ENCODE assay signal across 8 mouse cellular contexts in genomic region chr4:138597904-138598347, GRCm38 (mm10).
DNase-seq lines count a peak whose midpoint lies in the region; ATAC-seq lines count a peak whose summit lies in the region.

No protein-coding gene starts in this region.

- ATAC-seq in frontal cortex, adult (ENCODE audit: low TSS enrichment) = peak; percentile 87

- DNase-seq in frontal cortex, postnatal 25 days (ENCODE audit: low spot score in 2 of 2) = no peak
- peak; percentile 55 for DNase-seq in ES-CJ7 (ENCODE audit: low read depth, low spot score)
- DNase-seq in embryo, embryonic 11.5 days (ENCODE audit: low read depth, low spot score) = peak; percentile 36
- DNase-seq in hindlimb bud, embryonic 11.5 days (ENCODE audit: extremely low spot score, low read depth, low spot score) = peak; percentile 26
- DNase-seq in mesoderm, embryonic 11.5 days (ENCODE audit: low read depth, low spot score) = peak; percentile 69
- DNase-seq in right cerebral cortex, postnatal 36 days (ENCODE audit: low spot score in 2 of 2) = peak; percentile 22 to 24
- DNase-seq in cerebellum, adult 8-10 months = no peak

Comparison
In these comparisons a context has a peak if more than half of its experiments do, and no peak if none do; other contexts are left out.
1. DNase-seq: peak in ES-CJ7 (single experiment), embryo, embryonic 11.5 days (single experiment), hindlimb bud, embryonic 11.5 days (single experiment), mesoderm, embryonic 11.5 days (single experiment) and right cerebral cortex, postnatal 36 days (2 of 2); none in frontal cortex, postnatal 25 days (0 of 2) and cerebellum, adult 8-10 months (single experiment).